Mouse (Mus musculus) adipocyte (in vitro differentiated cells): ENCODE results near the gene Tnfrsf12a.

Experiments used
- DNase-seq: peaks from one replicate; pipeline ENCODE4 v3.0.0-alpha.2; 2016; ENCODE audit warnings: low spot score

Tnfrsf12a gene

DNA sequence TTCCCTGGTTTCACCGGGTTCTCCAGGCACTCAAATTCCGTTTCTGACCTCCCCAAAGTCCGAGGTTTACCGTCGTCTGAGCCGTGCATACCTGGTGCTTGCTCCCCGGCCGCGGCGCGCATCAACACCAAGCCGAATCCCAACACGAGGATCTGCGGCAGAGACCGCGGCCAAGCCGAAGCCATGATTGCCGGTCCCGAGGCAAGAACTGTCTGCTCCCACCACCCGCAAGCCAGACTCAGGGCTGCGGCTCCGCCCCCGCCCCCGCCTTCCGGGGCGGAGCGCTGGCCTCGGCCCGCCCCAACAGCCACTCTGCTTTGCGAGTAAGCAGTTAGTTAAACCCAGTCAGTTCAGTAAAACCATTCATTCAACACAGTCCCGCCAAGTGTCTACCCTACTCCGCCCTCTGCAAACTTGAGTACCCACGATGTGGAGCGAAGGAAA is at the start of gene Tnfrsf12a:
TSS of gene Tnfrsf12a (minus strand) at position 233 of the 444 bp plus-strand sequence.
- peak; percentile 82 for DNase-seq

DNA sequence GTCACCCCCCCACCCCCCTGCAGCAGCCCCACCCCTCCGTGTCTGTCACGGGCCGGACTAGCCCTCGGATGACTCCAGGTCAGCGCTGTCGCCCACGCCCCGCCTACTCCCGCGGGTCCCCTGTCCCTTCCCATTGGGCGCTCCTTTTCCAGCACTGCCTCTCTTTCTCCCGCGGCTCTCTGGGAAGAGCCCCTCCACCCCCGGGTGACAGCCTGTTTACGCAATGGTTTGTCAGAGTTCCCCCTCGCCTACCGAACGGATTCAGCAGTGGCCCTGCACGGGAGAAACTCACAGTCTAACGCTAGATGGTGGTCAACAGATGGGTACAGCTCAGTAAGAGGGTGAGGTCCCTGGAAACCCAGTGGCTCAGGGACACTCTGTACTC is 49.5 kb upstream of the Tnfrsf12a start:
- DNase-seq = peak; percentile 84

DNA sequence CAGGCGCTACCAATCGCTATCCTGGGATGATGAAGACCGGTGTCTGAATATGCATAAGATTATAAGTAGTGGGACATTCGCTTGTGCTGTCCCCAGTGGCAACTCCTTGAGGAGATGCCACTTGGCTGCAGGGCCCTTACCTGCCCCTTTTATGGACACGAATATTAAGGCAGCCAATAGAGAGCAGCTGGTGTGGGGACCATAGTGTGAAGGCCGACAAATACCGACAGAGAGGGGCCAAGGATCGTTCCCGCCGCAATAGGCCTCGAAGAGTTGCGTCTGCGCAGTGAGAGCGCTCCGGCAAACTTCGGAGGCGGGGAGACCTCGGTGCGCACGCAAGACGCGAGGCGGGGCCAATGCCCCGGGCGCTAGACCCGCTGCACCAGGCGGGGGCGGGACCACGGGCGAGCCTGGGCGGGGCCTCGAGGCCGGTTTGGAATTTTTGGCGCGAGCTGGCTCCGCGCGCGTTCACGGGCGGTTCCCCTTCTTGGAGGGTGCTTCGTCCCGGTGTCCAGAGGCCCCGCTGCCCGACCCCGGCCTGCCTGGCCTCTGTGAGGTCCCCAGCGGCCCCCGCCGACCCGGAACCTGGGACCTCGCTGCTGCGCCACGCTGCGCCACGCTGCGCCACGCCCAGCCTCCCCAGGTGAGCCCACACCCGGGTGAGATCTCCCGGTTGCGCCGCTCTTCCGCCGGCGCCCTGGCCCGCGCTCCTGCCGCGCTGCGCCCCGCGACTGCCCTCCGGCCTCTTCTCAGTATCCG is 48.9 kb upstream of the Tnfrsf12a start, which contains the start of gene Pkmyt1:
TSS of gene Pkmyt1 (plus strand) at position 338 of the 759 bp plus-strand sequence.
- peak; percentile 97 for DNase-seq

DNA sequence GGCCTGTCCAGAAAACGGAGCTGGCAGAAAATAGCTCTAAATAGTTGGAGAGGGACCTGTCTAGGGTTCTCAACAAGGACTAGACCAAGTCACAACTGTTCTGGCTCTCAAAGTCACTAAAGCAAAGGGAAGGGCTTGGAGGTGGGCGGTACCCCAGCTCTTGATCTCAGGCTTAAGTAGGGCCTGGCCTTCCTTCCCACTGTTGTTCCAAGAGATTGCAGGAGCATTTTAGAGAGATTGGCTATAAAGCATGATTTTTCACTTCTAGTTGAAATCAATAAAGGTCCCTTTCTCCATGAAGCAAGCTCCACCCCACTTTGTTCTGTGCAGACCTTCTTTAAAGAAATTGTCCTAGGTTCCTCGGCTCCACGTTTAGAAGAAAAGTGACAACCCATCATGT is 48.2 kb upstream of the Tnfrsf12a start:
- peak; percentile 38 for DNase-seq

DNA sequence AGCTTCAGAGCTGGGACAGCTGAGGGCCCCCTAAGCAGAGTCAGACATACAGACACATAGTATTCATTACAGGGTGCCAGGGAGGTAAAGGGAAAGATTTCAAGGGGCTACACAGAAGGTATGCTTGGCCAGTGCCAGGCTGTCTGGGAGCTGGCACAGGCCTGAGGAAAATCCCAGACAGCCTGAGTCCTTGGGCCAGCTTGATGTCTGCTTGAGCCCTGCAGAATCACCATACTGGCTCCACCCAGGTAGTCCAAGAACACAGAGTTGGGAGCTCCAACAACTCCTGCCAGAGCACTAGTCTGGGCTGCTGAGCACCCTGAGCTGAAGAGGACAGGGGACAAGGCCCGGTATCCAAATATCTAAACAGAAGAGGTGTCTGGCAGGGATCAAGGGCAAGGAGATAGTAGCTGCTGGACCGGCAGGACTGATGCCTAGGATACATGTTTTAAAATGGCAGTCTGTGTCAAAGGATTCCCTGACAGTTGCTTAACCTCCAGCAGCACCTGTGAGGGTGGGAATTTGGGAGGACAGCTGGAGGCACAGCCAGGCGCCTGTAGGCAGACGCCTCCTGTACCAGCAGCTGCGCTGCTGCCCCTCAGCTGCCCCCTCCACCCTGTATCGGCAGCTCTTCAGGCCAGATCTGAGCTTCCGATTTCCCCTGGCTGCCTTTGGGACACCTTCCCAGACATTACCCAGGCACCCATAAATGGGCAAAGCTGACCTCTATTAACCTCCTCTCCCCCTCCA is 45.3 kb upstream of the Tnfrsf12a start, which contains the start of gene 1520401A03Rik:
TSS of gene 1520401A03Rik (minus strand) at position 408 of the 750 bp plus-strand sequence.
- DNase-seq = no peak

DNA sequence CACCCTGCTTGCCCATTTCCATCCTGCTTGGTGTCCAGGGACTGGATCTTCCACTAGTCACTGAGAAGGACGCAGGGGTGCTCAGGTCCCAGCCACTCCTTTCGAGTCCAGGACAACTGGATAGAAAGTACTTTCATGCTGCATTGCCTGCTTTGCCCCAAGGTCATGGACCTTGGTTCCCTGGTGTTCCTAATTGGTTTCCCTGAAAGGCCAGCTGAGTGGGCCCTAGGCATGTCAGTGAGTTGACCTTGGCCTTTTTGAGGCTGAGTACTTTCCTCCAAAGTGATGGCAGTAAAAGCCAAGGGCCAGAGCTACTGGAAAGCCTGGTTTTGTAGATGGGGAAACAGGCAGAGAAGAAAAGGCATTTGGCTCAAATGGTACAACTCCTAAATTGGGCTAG is 44.6 kb upstream of the Tnfrsf12a start:
- no peak for DNase-seq

DNA sequence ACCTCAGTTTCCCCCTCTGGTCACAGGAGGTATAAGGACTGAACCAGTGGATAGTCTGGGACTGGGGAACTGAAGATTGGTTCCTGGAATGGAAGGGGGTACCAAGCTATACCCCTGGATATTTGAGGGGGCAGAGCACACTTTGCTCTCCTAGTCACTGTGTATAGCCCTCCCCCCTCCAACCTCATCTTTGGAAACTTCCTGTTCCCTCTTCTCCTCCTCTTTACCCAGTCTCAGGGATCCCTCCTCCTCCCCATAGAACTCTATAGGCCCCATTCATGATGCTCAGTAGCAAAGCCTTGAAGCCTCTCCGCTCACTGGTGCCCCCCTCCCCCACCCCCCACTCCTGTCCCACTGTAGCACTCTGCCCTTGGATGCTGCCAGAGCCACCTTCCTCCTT is 42.2 kb upstream of the Tnfrsf12a start:
- no peak for DNase-seq

DNA sequence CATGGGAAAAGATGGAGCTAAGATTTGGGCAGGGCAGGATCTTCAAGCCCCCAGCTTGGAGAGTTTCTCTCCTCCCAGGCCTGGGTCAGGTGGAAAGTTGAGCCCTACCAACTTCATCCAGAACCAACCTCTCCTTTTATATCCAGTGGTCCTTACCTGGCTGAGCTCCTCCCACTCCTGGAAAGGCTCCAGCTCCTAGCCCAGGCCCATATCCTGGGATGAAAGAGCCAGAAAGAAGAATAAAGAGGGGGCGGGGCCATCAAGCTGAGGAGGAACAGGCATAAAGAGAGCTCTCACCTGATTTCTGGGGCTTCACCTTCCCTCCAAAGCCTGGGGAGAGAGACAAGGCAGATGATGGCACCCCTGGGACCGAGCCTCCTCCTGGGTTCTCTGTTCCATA is 39.7 kb upstream of the Tnfrsf12a start:
- no peak for DNase-seq

DNA sequence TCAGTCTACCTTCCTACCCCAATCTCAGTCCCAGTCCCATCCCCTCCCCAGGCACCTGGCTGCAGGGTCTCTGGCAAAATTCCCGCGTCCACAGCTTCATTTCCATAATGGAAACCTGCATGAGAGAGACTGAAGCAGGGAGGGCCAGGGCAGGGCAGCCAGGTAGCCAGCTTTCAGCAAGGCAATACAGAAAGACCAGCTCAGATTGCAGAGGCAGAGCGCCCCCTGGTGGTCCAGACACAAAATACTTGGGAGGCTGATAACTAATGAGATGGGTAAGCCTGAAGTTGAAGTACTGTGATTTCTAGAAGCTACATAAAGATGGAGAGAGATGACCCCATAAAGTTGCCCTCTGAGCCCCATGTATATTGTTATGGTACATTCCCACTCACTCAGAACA is 28.9 kb upstream of the Tnfrsf12a start:
- peak; percentile 78 for DNase-seq

DNA sequence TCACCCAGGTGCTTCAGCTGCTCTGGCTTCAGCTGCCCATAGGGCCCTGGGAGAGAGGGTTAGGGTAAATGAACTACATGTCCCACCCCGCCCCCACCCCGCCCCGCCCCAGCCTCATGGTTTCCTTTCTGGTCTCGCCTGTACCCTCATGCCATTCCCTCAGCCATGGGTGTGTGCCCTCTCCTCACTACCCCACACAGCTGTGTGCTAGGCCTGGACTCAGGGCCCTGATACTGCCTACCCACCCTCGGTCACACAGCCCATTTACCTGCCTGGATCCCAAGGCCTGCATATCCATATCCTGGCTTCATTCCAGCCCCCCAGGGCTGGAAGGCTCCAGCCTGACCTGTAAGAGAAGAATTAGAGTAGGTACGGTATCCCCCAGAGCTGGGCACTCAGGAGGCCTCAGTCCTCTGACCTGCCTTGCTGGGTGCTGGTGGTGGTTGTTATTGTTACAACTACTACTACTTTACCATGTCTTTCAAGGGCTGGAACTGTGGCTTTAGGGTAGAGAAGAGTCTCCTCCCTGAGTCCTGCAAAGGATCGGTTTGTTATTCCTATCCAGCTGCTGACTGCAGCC is 28.3 kb upstream of the Tnfrsf12a start:
- no peak for DNase-seq

DNA sequence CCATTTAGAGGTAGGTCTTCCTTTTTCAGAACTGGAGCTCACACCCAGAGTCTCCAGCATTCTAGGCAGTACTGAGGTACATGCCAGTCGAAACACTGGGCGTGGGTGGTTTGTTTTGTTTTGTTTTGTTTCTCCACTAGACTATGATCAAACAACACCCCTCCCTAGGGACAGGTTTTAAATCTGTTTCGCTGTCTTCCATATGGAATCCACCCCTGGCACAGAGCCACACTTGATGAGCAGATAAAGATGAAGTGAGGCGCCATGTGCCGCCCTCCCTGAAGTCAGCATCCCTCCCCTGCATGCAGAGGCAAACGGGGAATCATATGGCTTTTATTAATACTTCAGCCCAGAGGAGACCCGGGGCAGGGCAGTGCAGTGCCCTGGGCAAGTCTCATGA is 27.5 kb upstream of the Tnfrsf12a start:
- no peak for DNase-seq

DNA sequence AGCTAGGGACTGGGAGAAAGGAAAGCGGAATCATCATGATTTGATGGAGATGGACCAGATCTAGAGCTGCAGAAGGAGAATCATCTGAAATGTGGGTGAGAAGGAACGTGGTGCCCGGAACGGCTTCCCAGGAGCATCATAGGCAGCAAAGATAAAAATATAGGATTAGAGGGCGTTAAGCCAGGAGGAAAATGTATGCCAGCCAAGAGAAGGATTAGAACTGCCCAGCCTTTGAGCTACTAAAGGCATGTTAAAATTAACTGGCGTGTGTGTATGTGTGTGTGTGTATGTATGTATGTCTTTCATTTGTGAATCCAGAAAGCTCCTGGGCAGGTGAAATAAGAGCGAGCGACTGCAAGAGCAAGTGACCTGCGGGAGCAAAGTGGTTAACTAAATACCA is 26.0 kb upstream of the Tnfrsf12a start:
- no peak for DNase-seq

DNA sequence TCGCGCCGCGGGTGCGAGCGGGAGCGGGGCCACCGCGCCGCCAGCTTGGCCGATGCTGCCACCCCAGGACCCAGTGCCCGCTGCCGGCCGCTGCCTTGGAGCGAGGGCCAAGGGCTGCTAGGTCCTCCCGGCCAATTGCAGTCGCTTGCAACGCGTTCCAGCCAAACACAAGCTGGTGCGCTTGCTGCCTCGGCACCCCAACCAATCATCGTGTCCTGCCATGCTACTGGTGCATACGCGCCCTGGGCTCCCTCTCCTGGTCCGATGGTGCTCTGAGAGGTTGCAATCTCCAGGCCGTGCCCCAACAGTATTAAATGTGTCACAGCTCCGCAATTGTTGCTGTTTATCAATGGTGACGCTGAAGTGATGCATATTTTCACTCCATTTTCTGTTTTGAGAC is 22.8 kb upstream of the Tnfrsf12a start:
- peak; percentile 97 for DNase-seq

DNA sequence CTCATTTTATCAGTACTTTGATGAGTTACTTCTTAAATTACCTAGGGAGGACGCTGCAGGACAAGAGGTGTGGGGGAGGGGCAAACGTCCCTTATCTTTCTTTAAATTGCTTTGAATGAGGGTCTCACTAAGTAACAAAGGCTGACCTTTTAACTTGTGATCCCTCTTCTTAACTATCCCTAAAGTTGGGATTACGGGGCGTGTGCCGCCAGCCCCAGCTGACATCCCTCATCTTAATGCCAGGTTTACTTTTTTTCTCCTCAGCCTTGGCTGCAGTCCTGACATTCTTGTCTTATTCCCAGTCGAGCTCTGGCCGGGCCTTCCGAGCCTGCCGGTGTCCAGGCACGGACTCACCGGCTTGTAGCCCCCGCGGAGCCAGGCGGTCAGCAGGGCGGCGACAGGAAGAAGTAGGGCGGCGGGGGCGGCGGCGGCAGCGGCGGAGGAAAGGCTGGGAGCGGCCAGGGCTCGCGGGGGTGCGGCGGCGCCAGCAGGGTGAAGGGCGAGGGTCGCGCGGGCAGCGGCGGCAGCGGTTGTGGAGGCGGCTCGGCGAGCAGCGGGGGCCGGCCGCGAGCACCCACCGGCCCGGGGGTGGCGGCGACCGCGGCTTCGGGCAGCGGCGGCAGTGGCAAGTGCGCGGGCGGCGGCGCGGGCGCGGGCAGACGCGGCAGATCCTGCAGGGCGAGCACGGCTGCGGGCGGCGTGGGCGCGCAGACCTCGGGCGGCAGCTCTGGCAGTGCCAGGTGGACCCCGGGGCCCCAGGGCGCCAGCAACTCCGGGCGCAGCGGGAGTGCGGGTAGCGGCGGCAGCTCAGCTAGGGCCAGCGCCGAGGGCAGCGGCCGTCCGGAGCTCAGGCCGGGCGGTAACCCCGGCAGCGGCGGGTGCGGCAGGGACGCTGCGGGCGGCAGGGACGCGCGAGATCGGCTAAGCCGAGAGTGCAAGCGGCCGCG is 22.1 kb upstream of the Tnfrsf12a start:
- DNase-seq = peak; percentile 66

DNA sequence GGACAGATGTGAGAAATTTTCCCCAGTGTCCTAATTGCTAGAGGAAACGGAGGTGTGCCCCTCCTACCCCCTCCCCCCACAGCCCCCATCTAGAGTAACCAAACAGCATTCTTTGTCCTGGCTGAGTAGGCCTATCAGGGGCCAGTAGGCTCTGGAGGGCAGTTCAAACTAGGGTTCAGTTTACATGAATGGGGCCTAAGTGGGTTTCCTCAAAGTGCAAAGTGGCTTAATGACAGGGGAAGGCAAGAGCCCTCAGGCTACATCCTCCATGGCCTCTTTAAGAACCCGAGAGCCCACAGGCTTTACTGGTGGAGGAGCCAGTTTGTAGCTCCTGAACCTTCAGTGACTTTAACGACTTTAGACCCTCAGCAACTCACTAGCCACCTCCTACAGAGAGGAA is 18.5 kb upstream of the Tnfrsf12a start:
- no peak for DNase-seq

DNA sequence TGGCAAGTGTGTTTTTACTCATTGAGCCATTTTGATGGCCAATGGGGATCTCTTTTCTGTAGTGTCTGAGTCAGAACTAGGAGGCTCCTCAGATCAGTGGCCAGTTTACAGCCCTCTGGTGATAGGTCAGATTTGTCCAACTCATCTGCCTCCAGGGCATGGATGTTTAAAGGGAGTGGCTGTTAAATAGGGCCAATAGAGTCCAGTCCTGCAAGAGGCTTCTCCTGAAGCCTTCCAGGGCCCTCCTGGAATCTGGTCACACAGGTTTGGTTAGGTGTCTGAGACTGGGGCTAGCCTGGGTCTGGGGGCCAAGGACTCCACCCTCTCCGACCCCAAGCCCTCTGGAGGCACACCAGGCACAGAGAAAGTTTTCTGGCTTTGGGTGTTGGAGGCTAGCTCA is 17.2 kb upstream of the Tnfrsf12a start:
- DNase-seq = no peak

DNA sequence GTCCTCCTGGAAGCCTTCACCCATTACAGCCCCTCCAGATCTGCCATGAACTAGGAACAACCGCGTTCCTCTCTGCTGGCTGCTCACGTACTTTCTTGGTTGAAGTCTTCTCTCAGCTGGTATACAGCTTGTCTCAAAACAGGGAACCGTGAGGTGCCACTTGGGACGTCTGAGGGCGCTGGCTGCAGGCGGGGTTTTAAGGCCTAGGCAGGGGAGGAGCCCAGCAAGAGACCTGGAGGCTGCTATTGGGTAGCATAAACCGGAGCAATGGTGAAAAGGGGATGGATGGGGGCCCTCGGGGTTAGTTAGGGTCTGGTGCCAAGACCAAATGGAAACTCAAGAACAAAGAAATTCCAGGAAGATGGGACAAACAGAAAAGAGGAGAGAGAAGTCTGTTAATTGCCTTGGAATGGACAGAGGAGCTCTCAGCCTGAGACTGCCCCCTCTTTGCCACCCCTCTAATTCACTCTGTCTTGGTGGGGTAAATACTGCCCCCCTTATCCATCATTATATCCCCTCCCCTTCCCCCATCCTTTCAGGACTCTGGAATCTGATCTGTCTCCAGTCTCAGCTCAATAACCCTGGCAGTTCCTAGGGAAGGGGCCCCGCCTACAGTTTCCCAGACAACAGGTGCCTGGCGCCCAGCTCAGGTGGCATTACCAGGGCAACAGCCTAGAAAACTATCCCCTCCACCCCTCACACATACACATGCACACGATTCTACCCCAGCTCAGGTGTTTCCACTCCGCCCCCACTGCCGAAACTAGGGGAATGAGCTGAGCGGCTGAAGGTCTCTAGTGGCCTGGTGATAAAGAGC is 6.8 kb upstream of the Tnfrsf12a start, which contains the start of gene Cldn9:
TSS of gene Cldn9 (minus strand) at position 171 of the 817 bp plus-strand sequence.
- DNase-seq = no peak

DNA sequence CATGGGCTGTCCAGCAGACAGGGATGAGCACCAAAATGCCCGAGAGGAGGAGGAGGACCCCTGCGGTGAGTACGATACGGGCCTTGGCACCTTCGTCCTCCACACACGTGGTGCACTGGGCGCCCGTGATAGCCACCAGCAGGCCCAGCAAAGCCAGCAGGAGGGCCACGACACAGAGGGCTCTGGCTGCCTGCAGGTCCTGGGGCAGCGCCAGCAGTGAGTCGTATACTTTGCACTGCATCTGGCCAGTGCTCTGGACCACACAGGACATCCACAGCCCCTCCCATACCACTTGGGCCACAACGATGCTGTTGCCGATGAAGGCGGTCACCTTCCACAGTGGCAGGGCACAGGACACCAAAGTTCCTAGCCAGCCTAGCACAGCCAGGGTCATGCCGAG is 6.0 kb upstream of the Tnfrsf12a start:
- no peak for DNase-seq

DNA sequence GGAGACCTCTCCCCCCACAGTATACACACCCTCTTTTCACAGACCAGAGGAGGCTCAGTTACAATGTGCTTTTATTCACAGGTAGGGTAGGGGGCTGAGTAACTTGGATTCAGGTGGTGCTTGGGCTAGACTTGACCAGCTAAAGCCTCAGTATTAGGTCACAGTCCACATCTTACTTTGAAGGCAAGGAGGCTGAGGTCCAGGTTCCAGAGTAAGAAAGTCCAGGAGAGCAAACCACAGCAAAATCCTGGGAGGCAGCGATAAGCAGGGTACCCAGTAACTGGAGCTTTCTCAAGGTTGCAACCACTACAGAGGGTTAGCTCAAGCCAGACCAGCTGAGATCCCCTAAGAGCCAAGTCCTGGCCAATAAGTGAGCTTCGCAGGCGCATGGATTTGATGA is 5.3 kb upstream of the Tnfrsf12a start:
- no peak for DNase-seq

DNA sequence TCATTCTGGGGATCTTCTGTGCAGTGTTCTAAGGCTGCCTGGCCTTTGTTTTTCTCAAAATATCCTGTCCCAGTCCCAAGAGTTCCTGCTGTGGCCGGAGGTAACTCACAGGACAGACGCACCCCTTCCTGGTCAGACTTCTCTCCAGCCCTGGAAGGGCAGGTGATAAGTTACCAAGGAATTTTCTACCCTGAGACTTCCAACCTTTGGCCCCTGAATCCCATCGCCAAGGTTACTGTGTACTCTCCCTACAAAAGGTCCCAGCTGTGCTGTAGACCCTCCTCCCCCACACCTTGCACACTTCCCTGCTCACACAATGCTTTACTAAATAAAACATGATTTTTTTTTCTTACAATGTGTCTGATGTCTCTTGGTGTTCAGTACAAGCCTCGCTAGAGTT is 4.8 kb upstream of the Tnfrsf12a start:
- no peak for DNase-seq

DNA sequence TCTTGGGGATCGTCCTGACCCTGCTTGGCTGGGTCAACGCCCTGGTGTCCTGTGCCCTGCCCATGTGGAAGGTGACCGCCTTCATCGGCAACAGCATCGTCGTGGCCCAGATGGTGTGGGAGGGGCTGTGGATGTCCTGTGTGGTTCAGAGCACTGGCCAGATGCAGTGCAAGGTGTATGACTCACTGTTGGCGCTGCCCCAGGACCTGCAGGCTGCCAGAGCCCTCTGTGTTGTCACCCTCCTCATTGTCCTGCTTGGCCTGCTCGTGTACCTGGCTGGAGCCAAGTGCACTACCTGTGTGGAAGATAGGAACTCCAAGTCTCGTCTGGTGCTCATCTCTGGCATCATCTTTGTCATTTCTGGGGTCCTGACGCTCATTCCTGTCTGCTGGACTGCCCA is 3.8 kb upstream of the Tnfrsf12a start:
- DNase-seq = no peak
